Mouse (Mus musculus): Measurements from ENCODE around the gene Fam208a. TPM values are rescaled to one million over a fixed set of nuclear protein-coding genes. Genes with fewer than 3 reads are reported as not detected.

The Fam208a gene
- polyA plus RNA-seq, 1 experiment: 4.6 TPM

- Histone ChIP-seq H3K4me1 (ENCODE audit: control insufficient read depth, insufficient read depth, insufficient read length) (no peaks in the 10 kb centered on the region; the same call in 1 of the 2 replicates), H3K4me3 (ENCODE audit: extremely low read depth, insufficient read depth, insufficient read length) (no peak overlapping the region), H3K27me3 (ENCODE audit: control insufficient read depth, insufficient read depth, low read length) (no peaks in the 10 kb centered on the region), H3K27ac (ENCODE audit: insufficient read depth, low read length) (no peak overlapping the region), H3K36me3 (ENCODE audit: control insufficient read depth, insufficient read depth, low read length) (peaks cover 29% of the 10 kb centered on the region)
- WGBS: 93% methylated on average over 4 of the region's 4 CpGs
- TF ChIP-seq CTCF (IDR thresholded peaks at IDR 0.05; ENCODE audit: extremely low read depth, insufficient read depth, insufficient read length, insufficient replicate concordance) (no peak), POLR2A (IDR thresholded peaks at IDR 0.05; ENCODE audit: low read depth, low read length) (no peak)
- no peak for DNase-seq (ENCODE audit: low read depth in 1 of 2, low spot score in 2 of 2)
Observed at GRCm38 (mm10) chr14:27493516-27493915, 64.9 kb downstream of the Fam208a start.

GRCm38 (mm10) chr14:27501096-27501495 is 72.5 kb downstream of the Fam208a start:
- Histone ChIP-seq H3K4me3 (ENCODE audit: extremely low read depth, insufficient read depth, insufficient read length) (no peak overlapping the region), H3K4me1 (ENCODE audit: control insufficient read depth, insufficient read depth, insufficient read length) (no peaks in the 10 kb centered on the region), H3K36me3 (ENCODE audit: control insufficient read depth, insufficient read depth, low read length) (peaks cover 2% of the 10 kb centered on the region), H3K27me3 (ENCODE audit: control insufficient read depth, insufficient read depth, low read length) (no peaks in the 10 kb centered on the region), H3K27ac (ENCODE audit: insufficient read depth, low read length) (no peak overlapping the region)
- no peak for DNase-seq (ENCODE audit: low read depth in 1 of 2, low spot score in 2 of 2)
- TF ChIP-seq CTCF (IDR thresholded peaks at IDR 0.05; ENCODE audit: extremely low read depth, insufficient read depth, insufficient read length, insufficient replicate concordance) (no peak), POLR2A (IDR thresholded peaks at IDR 0.05; ENCODE audit: low read depth, low read length) (no peak)
- 95% methylated on average over 4 of the region's 4 CpGs for WGBS

- Histone ChIP-seq H3K27me3 (ENCODE audit: control insufficient read depth, insufficient read depth, low read length) (no peaks in the 10 kb centered on the region), H3K36me3 (ENCODE audit: control insufficient read depth, insufficient read depth, low read length) (no peaks in the 10 kb centered on the region), H3K4me3 (ENCODE audit: extremely low read depth, insufficient read depth, insufficient read length) (peak within 1 kb of the TSS; percentile 87), H3K4me1 (ENCODE audit: control insufficient read depth, insufficient read depth, insufficient read length) (peaks cover 2% of the 10 kb centered on the region; the same call in 1 of the 2 replicates), H3K27ac (ENCODE audit: insufficient read depth, low read length) (peak within 1 kb of the TSS; percentile 58; the same call in 1 of the 2 replicates)
- peak; percentile 81 to 98 for DNase-seq (ENCODE audit: low read depth in 1 of 2, low spot score in 2 of 2)
- WGBS: 1% methylated on average over 51 of the region's 51 CpGs
- peak; percentile 30; the same call in 1 of the 2 replicates for TF ChIP-seq POLR2A (IDR thresholded peaks at IDR 0.05; ENCODE audit: low read depth, low read length)
- no peak for TF ChIP-seq CTCF (IDR thresholded peaks at IDR 0.05; ENCODE audit: extremely low read depth, insufficient read depth, insufficient read length, insufficient replicate concordance)
Observed at GRCm38 (mm10) chr14:27507894-27508643, 79.4 kb downstream of the Fam208a start, which contains the start of gene Ccdc66. Gene Ccdc66, minus strand, starts transcription at chr14:27508460.

- Histone ChIP-seq H3K36me3 (ENCODE audit: control insufficient read depth, insufficient read depth, low read length) (no peaks in the 10 kb centered on the region), H3K4me3 (ENCODE audit: extremely low read depth, insufficient read depth, insufficient read length) (peak overlapping the region; percentile 87), H3K27ac (ENCODE audit: insufficient read depth, low read length) (no peak overlapping the region), H3K4me1 (ENCODE audit: control insufficient read depth, insufficient read depth, insufficient read length) (peaks cover 2% of the 10 kb centered on the region; the same call in 1 of the 2 replicates), H3K27me3 (ENCODE audit: control insufficient read depth, insufficient read depth, low read length) (no peaks in the 10 kb centered on the region)
- no peak for DNase-seq (ENCODE audit: low read depth in 1 of 2, low spot score in 2 of 2)
- no peak for TF ChIP-seq CTCF (IDR thresholded peaks at IDR 0.05; ENCODE audit: extremely low read depth, insufficient read depth, insufficient read length, insufficient replicate concordance)
- TF ChIP-seq POLR2A (IDR thresholded peaks at IDR 0.05; ENCODE audit: low read depth, low read length): no peak
- 42% methylated on average over 15 of the region's 15 CpGs for WGBS
Observed at GRCm38 (mm10) chr14:27508644-27509301, 80.1 kb downstream of the Fam208a start.

- DNase-seq (ENCODE audit: low read depth in 1 of 2, low spot score in 2 of 2): no peak
- no peak for TF ChIP-seq POLR2A (IDR thresholded peaks at IDR 0.05; ENCODE audit: low read depth, low read length)
- TF ChIP-seq CTCF (IDR thresholded peaks at IDR 0.05; ENCODE audit: extremely low read depth, insufficient read depth, insufficient read length, insufficient replicate concordance): no peak
Observed at GRCm38 (mm10) chr14:27524541-27524940, 95.9 kb downstream of the Fam208a start.

More at GRCm38 (mm10) chr14:27524541-27524940, 95.9 kb downstream of the Fam208a start:
- Histone ChIP-seq H3K36me3 (ENCODE audit: control insufficient read depth, insufficient read depth, low read length) (no peaks in the 10 kb centered on the region), H3K4me1 (ENCODE audit: control insufficient read depth, insufficient read depth, insufficient read length) (no peaks in the 10 kb centered on the region), H3K4me3 (ENCODE audit: extremely low read depth, insufficient read depth, insufficient read length) (no peak overlapping the region), H3K27ac (ENCODE audit: insufficient read depth, low read length) (no peak overlapping the region), H3K27me3 (ENCODE audit: control insufficient read depth, insufficient read depth, low read length) (no peaks in the 10 kb centered on the region)

Other genes with a start within 250 kb of the Fam208a start
- gene Ccdc66, start 79.6 kb downstream of the Fam208a start, polyA plus RNA-seq (2012; rRNA removed): 1.0 and 1.4 TPM in 2 replicates
- 0.11 and 0.22 TPM in 2 replicates for gene Erc2, start 193.6 kb downstream of the Fam208a start, polyA plus RNA-seq (2012; rRNA removed)

Measured in spleen, adult 2 months (tissue).